Mouse (Mus musculus): Measurements from ENCODE around the gene Klf7. TPM values are rescaled to one million over a fixed set of nuclear protein-coding genes. Genes with fewer than 3 reads are reported as not detected.

The Klf7 gene
- polyA plus RNA-seq, 1 experiment from 2014 or later, result 127 TPM

DNA sequence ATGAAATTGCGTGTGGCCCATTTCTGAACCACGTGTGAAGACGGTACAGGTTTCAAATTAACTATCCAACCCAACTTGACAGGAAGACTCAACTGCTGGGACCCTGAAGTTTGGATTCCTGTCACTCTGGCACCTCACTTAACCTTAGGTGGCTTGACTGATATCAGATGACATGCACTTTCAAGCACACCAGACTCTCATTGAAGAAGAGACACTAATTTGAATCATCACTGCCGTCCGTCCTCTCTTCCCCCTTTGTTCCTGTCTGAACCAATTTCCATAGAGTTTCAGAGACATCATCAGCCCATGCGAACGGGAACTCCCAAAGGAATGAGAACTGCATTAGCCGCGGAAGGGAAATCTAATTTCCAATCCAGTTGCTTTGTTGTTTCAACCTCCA is 30.5 kb downstream of the Klf7 start:
- no peak overlapping the region for H3K27ac ChIP-seq (ENCODE audit: low read depth, low read length)
- H3K4me2 ChIP-seq (ENCODE audit: low read length), result no peak overlapping the region
- H3K4me3 ChIP-seq (ENCODE audit: low read length), result no peak overlapping the region
- H3K4me1 ChIP-seq (ENCODE audit: control insufficient read depth, insufficient read depth, low read depth, low read length), result peaks cover 36% of the 10 kb centered on the region
- WGBS, result 52% methylated on average over 9 of the region's 9 CpGs
- H3K9ac ChIP-seq (ENCODE audit: low read depth, low read length), result no peak overlapping the region
- no peaks in the 10 kb centered on the region for H3K27me3 ChIP-seq (replicated peaks; ENCODE audit: control insufficient read depth, insufficient read depth, low read length)
- ATAC-seq, result no peak
- no peaks in the 10 kb centered on the region for H3K9me3 ChIP-seq (ENCODE audit: control insufficient read depth, low read length)
- no peaks in the 10 kb centered on the region for H3K36me3 ChIP-seq (ENCODE audit: control insufficient read depth, insufficient read depth, low read length)

DNA sequence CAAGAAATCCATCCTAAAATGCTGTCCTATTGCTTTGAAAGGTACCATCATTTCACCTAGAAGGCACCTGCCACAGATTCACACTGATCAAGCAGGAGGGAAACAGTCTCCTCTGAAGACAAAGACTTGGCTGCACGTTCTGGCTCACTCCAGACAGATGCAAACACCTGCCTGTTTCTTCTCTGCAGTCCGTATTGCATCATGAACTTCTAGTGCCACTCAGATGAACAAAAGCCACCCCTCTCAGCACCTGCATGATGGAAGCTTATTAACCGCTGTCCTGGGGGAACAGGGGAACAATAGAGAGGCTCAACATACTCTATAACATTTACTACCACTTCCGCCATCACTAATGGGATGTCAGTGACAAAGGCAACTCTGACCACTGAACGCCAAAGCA is 31.5 kb downstream of the Klf7 start:
- no peak overlapping the region for H3K27ac ChIP-seq (ENCODE audit: low read depth, low read length)
- no peak overlapping the region for H3K4me2 ChIP-seq (ENCODE audit: low read length)
- 71% methylated on average over 5 of the region's 5 CpGs for WGBS
- no peaks in the 10 kb centered on the region for H3K36me3 ChIP-seq (ENCODE audit: control insufficient read depth, insufficient read depth, low read length)
- peaks cover 36% of the 10 kb centered on the region for H3K4me1 ChIP-seq (ENCODE audit: control insufficient read depth, insufficient read depth, low read depth, low read length)
- no peaks in the 10 kb centered on the region for H3K9me3 ChIP-seq (ENCODE audit: control insufficient read depth, low read length)
- H3K4me3 ChIP-seq (ENCODE audit: low read length), result no peak overlapping the region
- ATAC-seq, result no peak
- H3K9ac ChIP-seq (ENCODE audit: low read depth, low read length), result no peak overlapping the region
- H3K27me3 ChIP-seq (replicated peaks; ENCODE audit: control insufficient read depth, insufficient read depth, low read length), result no peaks in the 10 kb centered on the region

DNA sequence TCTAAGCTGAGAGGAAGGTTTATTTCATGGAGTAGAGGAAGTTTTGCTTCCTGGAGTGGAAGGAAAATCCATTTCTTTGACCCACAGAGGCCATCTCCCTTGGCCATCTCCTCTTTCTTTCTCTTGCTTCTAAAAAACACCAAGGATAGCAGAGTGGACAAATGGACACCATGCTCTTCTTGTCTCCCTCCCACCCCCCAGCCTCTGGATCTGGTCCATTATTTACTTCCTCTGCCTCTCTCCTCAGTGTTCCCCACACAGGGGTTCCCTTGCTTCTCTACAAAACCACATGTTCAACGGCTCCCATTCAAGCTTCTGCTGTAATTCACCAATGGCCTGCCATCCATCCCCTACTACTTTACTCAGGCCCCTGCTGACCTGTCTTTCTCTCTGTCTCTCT is 32.4 kb downstream of the Klf7 start:
- ATAC-seq, result no peak
- WGBS, result 58% methylated on average over 1 of the region's 1 CpGs
- Histone ChIP-seq H3K4me2 (ENCODE audit: low read length) (no peak overlapping the region), H3K9me3 (ENCODE audit: control insufficient read depth, low read length) (no peaks in the 10 kb centered on the region), H3K27ac (ENCODE audit: low read depth, low read length) (no peak overlapping the region), H3K4me3 (ENCODE audit: low read length) (no peak overlapping the region), H3K36me3 (ENCODE audit: control insufficient read depth, insufficient read depth, low read length) (no peaks in the 10 kb centered on the region), H3K27me3 (replicated peaks; ENCODE audit: control insufficient read depth, insufficient read depth, low read length) (no peaks in the 10 kb centered on the region), H3K4me1 (ENCODE audit: control insufficient read depth, insufficient read depth, low read depth, low read length) (peaks cover 39% of the 10 kb centered on the region), H3K9ac (ENCODE audit: low read depth, low read length) (no peak overlapping the region)

DNA sequence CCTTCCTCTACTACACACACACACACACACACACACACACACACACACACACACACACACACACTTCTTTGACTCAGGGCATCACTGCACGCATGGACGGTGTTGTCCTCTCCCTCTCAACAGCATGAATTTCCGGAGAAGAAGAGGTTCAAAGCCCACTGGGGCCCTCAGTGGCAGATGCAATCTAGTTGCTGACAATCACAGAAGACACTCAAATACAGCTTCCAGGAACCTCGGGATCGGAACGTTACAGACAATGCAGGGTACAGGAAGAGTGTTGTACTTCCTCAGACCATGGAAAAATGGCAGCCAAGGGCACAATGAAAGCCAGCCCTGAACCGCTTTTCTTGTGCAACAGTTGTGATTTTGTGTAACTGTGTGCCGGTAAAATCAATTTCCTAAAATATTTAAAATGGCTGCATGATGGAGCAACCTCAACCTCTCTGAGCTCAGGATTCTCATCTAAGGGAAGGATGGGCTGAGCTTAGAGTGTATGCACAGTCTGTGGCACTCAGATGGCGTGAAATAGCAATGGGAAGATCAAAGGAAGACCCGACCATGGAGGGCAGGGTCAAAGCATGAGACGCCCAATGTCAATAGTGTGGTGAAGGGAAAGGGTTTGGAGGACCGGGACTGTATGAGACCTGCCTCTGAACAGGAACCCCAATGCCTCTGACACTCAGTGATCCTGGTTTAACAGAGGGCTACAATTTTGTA is 33.3 kb downstream of the Klf7 start:
- Histone ChIP-seq H3K27me3 (replicated peaks; ENCODE audit: control insufficient read depth, insufficient read depth, low read length) (no peaks in the 10 kb centered on the region), H3K9ac (ENCODE audit: low read depth, low read length) (no peak overlapping the region), H3K36me3 (ENCODE audit: control insufficient read depth, insufficient read depth, low read length) (no peaks in the 10 kb centered on the region), H3K4me3 (ENCODE audit: low read length) (no peak overlapping the region), H3K4me2 (ENCODE audit: low read length) (peak overlapping the region; percentile 41), H3K27ac (ENCODE audit: low read depth, low read length) (peak overlapping the region; percentile 63), H3K9me3 (ENCODE audit: control insufficient read depth, low read length) (no peaks in the 10 kb centered on the region), H3K4me1 (ENCODE audit: control insufficient read depth, insufficient read depth, low read depth, low read length) (peaks cover 42% of the 10 kb centered on the region)
- ATAC-seq, result peak; percentile 40
- WGBS, result 59% methylated on average over 12 of the region's 12 CpGs

DNA sequence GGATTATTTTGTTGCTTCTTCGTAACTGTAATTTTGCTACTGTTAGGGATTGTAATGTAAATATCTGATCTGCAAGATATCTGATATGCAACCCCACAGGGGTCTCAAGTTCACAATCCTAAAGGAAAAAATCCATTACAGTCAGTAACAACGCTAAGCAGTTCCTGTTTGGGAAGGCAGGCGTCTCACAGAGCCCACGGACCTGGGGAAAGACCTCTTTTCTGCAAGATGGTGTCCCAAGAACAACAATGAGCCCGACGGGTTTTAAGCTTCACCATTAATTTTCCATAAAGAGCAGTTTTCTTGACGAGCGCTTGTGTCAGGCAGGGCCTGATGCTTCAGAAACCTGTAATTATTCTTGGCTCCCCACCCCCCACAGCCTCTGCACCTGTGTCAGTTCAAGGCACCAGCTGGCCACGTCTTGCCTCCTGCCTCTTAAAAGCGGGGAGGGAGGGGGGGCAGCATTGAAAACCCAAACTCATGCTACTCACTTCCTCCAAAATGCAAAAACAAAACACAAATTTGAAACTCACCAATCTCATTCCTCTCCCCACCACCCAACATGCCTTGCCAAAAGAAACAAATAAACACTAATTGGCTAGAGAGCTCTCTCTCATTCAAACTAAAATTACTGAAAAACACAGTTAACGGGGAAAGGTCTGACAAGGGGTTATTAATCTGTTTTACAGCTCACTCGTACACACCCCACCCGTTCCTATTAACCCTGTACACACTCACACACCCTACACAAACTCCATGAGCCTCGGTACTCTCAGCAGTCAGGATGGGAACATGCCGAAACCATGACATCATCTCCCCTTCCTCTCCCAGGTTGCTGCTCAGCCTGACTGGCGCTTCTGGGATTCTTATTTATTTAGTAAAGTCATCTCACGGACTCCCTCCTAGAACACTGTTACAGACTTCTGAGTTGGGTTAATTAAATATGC is 34.2 kb downstream of the Klf7 start:
- ATAC-seq, result peak; percentile 72
- Histone ChIP-seq H3K27me3 (replicated peaks; ENCODE audit: control insufficient read depth, insufficient read depth, low read length) (no peaks in the 10 kb centered on the region), H3K4me3 (ENCODE audit: low read length) (no peak overlapping the region), H3K4me2 (ENCODE audit: low read length) (peak overlapping the region; percentile 41), H3K36me3 (ENCODE audit: control insufficient read depth, insufficient read depth, low read length) (no peaks in the 10 kb centered on the region), H3K27ac (ENCODE audit: low read depth, low read length) (peak overlapping the region; percentile 63), H3K9me3 (ENCODE audit: control insufficient read depth, low read length) (no peaks in the 10 kb centered on the region), H3K9ac (ENCODE audit: low read depth, low read length) (no peak overlapping the region), H3K4me1 (ENCODE audit: control insufficient read depth, insufficient read depth, low read depth, low read length) (peaks cover 42% of the 10 kb centered on the region)
- 22% methylated on average over 17 of the region's 17 CpGs for WGBS

DNA sequence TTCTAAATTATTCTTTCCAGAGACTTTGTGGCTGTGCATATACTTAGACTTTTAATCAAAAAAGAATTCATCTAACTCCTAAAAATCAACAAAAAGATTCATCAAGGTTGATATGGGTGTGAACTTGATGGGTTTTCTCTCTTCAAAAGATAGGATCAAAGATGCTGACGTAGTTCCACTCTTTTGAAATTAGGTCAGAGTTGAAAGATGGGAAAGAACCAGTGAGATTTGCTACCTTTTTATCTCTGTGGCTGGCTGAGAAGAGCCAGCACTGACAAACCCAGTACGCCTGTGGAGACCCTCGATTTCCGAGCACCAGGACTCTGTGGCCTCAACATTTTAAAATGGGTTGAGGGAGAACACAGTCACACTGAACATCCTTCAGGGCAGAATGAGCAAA is 36.2 kb downstream of the Klf7 start:
- no peaks in the 10 kb centered on the region for H3K27me3 ChIP-seq (replicated peaks; ENCODE audit: control insufficient read depth, insufficient read depth, low read length)
- no peak overlapping the region for H3K9ac ChIP-seq (ENCODE audit: low read depth, low read length)
- no peaks in the 10 kb centered on the region for H3K36me3 ChIP-seq (ENCODE audit: control insufficient read depth, insufficient read depth, low read length)
- H3K4me3 ChIP-seq (ENCODE audit: low read length), result no peak overlapping the region
- no peak overlapping the region for H3K4me2 ChIP-seq (ENCODE audit: low read length)
- no peaks in the 10 kb centered on the region for H3K9me3 ChIP-seq (ENCODE audit: control insufficient read depth, low read length)
- no peak for ATAC-seq
- H3K4me1 ChIP-seq (ENCODE audit: control insufficient read depth, insufficient read depth, low read depth, low read length), result peaks cover 34% of the 10 kb centered on the region
- no peak overlapping the region for H3K27ac ChIP-seq (ENCODE audit: low read depth, low read length)
- WGBS, result 89% methylated on average over 4 of the region's 4 CpGs

DNA sequence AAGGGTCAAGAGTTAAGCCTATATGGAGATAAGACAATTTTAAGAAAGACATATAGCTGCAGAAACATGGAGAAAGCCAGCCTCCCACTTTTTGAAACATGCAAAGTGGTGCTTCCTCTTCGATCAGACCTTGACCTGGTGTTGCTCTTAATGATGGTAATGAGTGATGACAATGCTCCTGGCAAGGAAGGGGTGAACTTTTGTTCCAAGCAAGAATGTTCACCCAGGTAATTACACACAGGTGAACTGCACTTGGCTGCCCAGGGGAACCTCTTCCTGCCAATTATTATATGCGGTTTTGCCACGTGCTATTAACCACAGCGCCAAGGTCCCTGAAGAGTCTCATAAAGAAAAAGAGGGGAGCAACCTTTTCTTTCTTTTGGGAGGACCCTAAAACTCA is 36.7 kb downstream of the Klf7 start:
- WGBS, result 61% methylated on average over 4 of the region's 4 CpGs
- H3K9me3 ChIP-seq (ENCODE audit: control insufficient read depth, low read length), result no peaks in the 10 kb centered on the region
- no peak for ATAC-seq
- no peaks in the 10 kb centered on the region for H3K36me3 ChIP-seq (ENCODE audit: control insufficient read depth, insufficient read depth, low read length)
- H3K4me3 ChIP-seq (ENCODE audit: low read length), result no peak overlapping the region
- no peak overlapping the region for H3K27ac ChIP-seq (ENCODE audit: low read depth, low read length)
- H3K4me1 ChIP-seq (ENCODE audit: control insufficient read depth, insufficient read depth, low read depth, low read length), result peaks cover 32% of the 10 kb centered on the region
- H3K27me3 ChIP-seq (replicated peaks; ENCODE audit: control insufficient read depth, insufficient read depth, low read length), result no peaks in the 10 kb centered on the region
- H3K4me2 ChIP-seq (ENCODE audit: low read length), result no peak overlapping the region
- no peak overlapping the region for H3K9ac ChIP-seq (ENCODE audit: low read depth, low read length)

DNA sequence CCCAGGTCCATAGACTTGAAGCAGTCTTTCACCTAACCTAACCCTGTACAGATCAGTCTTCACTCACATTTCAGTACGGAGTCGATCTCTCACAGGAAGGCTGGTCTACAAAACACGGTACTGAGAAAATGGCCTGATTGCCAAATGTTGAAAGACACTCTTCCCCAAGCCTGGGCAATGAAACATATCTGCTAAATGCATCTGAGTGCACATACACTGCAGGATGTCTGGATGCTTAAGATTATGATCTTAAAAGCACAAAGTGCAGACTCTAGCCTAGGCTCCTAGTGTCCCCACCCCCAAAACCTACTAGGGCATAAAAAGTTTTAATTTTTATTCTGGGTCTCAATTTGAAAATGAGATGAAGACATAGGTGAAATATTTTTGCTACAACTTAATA is 37.4 kb downstream of the Klf7 start:
- Histone ChIP-seq H3K4me3 (ENCODE audit: low read length) (no peak overlapping the region), H3K4me2 (ENCODE audit: low read length) (no peak overlapping the region), H3K4me1 (ENCODE audit: control insufficient read depth, insufficient read depth, low read depth, low read length) (peaks cover 31% of the 10 kb centered on the region), H3K27ac (ENCODE audit: low read depth, low read length) (no peak overlapping the region), H3K9me3 (ENCODE audit: control insufficient read depth, low read length) (no peaks in the 10 kb centered on the region), H3K27me3 (replicated peaks; ENCODE audit: control insufficient read depth, insufficient read depth, low read length) (no peaks in the 10 kb centered on the region), H3K36me3 (ENCODE audit: control insufficient read depth, insufficient read depth, low read length) (no peaks in the 10 kb centered on the region), H3K9ac (ENCODE audit: low read depth, low read length) (no peak overlapping the region)
- WGBS, result 83% methylated on average over 3 of the region's 3 CpGs
- no peak for ATAC-seq

DNA sequence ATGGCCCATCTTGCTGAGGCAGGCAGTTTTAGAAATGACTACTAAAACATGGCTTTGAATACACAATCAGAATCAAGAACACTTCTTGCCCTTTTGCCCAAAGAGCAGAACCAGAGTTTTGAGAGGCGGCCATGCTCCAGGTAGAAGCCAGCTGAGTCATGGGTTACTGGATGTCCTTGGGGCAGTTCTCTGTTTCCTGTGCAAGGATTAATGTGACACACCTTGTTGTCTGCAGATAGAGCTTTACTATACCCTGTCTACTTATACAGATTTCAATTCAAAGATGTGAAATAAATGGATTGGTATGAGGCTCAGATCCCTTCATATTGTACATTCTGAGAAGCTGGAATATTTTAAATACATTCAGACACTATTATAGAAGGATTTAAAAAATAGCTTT is 40.3 kb downstream of the Klf7 start:
- ATAC-seq, result no peak

More for the DNA sequence above, 40.3 kb downstream of the Klf7 start:
- Histone ChIP-seq H3K4me3 (ENCODE audit: low read length) (no peak overlapping the region), H3K9me3 (ENCODE audit: control insufficient read depth, low read length) (no peaks in the 10 kb centered on the region), H3K4me2 (ENCODE audit: low read length) (no peak overlapping the region), H3K27ac (ENCODE audit: low read depth, low read length) (no peak overlapping the region), H3K27me3 (replicated peaks; ENCODE audit: control insufficient read depth, insufficient read depth, low read length) (no peaks in the 10 kb centered on the region), H3K9ac (ENCODE audit: low read depth, low read length) (no peak overlapping the region), H3K36me3 (ENCODE audit: control insufficient read depth, insufficient read depth, low read length) (peaks cover 7% of the 10 kb centered on the region), H3K4me1 (ENCODE audit: control insufficient read depth, insufficient read depth, low read depth, low read length) (peaks cover 23% of the 10 kb centered on the region)
- 96% methylated on average over 1 of the region's 1 CpGs for WGBS
